Mouse (Mus musculus): ENCODE measurements around the gene Sncg. TPM values are rescaled to one million over a fixed set of nuclear protein-coding genes. Genes with fewer than 3 reads are reported as not detected.
A peak's percentile ranks its signal among the peaks of the same experiment; 100 is the strongest.

Sncg gene
- polyA plus RNA-seq, 1 experiment from 2014 or later, result 188 TPM

- Histone ChIP-seq H3K27ac (ENCODE audit: low read depth, low read length) (peak overlapping the region; percentile 66), H3K4me2 (ENCODE audit: low read length) (no peak overlapping the region), H3K9ac (ENCODE audit: low read depth, low read length) (no peak overlapping the region), H3K36me3 (ENCODE audit: control insufficient read depth, insufficient read depth, low read length) (peaks cover 46% of the 10 kb centered on the region), H3K4me1 (ENCODE audit: control insufficient read depth, insufficient read depth, low read depth, low read length) (no peaks in the 10 kb centered on the region), H3K4me3 (ENCODE audit: low read length) (no peak overlapping the region), H3K9me3 (ENCODE audit: control insufficient read depth, low read length) (no peaks in the 10 kb centered on the region), H3K27me3 (replicated peaks; ENCODE audit: control insufficient read depth, insufficient read depth, low read length) (no peaks in the 10 kb centered on the region)
- WGBS, result 68% methylated on average over 5 of the region's 5 CpGs
- peak; percentile 83 for ATAC-seq
Observed at GRCm38 (mm10) chr14:34332476-34332875, 42.1 kb downstream of the Sncg start.

GRCm38 (mm10) chr14:34331886-34332285 is 42.7 kb downstream of the Sncg start:
- H3K9me3 ChIP-seq (ENCODE audit: control insufficient read depth, low read length), result no peaks in the 10 kb centered on the region
- whole genome bisulfite sequencing, result 79% methylated on average over 3 of the region's 3 CpGs
- H3K4me3 ChIP-seq (ENCODE audit: low read length), result no peak overlapping the region
- no peaks in the 10 kb centered on the region for H3K27me3 ChIP-seq (replicated peaks; ENCODE audit: control insufficient read depth, insufficient read depth, low read length)
- H3K4me2 ChIP-seq (ENCODE audit: low read length), result no peak overlapping the region
- peak overlapping the region; percentile 1; the same call in 1 of the 2 replicates for H3K27ac ChIP-seq (ENCODE audit: low read depth, low read length)
- peaks cover 46% of the 10 kb centered on the region for H3K36me3 ChIP-seq (ENCODE audit: control insufficient read depth, insufficient read depth, low read length)
- no peaks in the 10 kb centered on the region for H3K4me1 ChIP-seq (ENCODE audit: control insufficient read depth, insufficient read depth, low read depth, low read length)
- peak; percentile 43; the same call in 1 of the 2 replicates for ATAC-seq
- no peak overlapping the region for H3K9ac ChIP-seq (ENCODE audit: low read depth, low read length)

- no peaks in the 10 kb centered on the region for H3K9me3 ChIP-seq (ENCODE audit: control insufficient read depth, low read length)
- H3K27ac ChIP-seq (ENCODE audit: low read depth, low read length), result no peak overlapping the region; the same call in 1 of the 2 replicates
- no peak overlapping the region for H3K4me2 ChIP-seq (ENCODE audit: low read length)
- H3K4me1 ChIP-seq (ENCODE audit: control insufficient read depth, insufficient read depth, low read depth, low read length), result no peaks in the 10 kb centered on the region
- no peaks in the 10 kb centered on the region for H3K27me3 ChIP-seq (replicated peaks; ENCODE audit: control insufficient read depth, insufficient read depth, low read length)
- peaks cover 38% of the 10 kb centered on the region for H3K36me3 ChIP-seq (ENCODE audit: control insufficient read depth, insufficient read depth, low read length)
- H3K9ac ChIP-seq (ENCODE audit: low read depth, low read length), result no peak overlapping the region
- peak; percentile 90 for ATAC-seq
- WGBS, result 73% methylated on average over 9 of the region's 9 CpGs
- H3K4me3 ChIP-seq (ENCODE audit: low read length), result no peak overlapping the region
Observed at GRCm38 (mm10) chr14:34330657-34331158, 43.9 kb downstream of the Sncg start.

GRCm38 (mm10) chr14:34327618-34328017 is 47.0 kb downstream of the Sncg start:
- 78% methylated on average over 1 of the region's 1 CpGs for WGBS
- no peak overlapping the region for H3K4me3 ChIP-seq (ENCODE audit: low read length)
- no peaks in the 10 kb centered on the region for H3K4me1 ChIP-seq (ENCODE audit: control insufficient read depth, insufficient read depth, low read depth, low read length)
- H3K4me2 ChIP-seq (ENCODE audit: low read length), result no peak overlapping the region
- no peaks in the 10 kb centered on the region for H3K9me3 ChIP-seq (ENCODE audit: control insufficient read depth, low read length)
- ATAC-seq, result no peak
- H3K27ac ChIP-seq (ENCODE audit: low read depth, low read length), result no peak overlapping the region
- no peak overlapping the region for H3K9ac ChIP-seq (ENCODE audit: low read depth, low read length)
- H3K36me3 ChIP-seq (ENCODE audit: control insufficient read depth, insufficient read depth, low read length), result peaks cover 24% of the 10 kb centered on the region
- H3K27me3 ChIP-seq (replicated peaks; ENCODE audit: control insufficient read depth, insufficient read depth, low read length), result no peaks in the 10 kb centered on the region

GRCm38 (mm10) chr14:34326606-34327005 is 48.0 kb downstream of the Sncg start:
- no peak overlapping the region for H3K4me3 ChIP-seq (ENCODE audit: low read length)

GRCm38 (mm10) chr14:34323576-34324085 is 51.0 kb downstream of the Sncg start:
- 94% methylated on average over 5 of the region's 5 CpGs for WGBS
- H3K36me3 ChIP-seq (ENCODE audit: control insufficient read depth, insufficient read depth, low read length), result peaks cover 16% of the 10 kb centered on the region
- no peak overlapping the region for H3K9ac ChIP-seq (ENCODE audit: low read depth, low read length)
- H3K27ac ChIP-seq (ENCODE audit: low read depth, low read length), result no peak overlapping the region
- H3K4me1 ChIP-seq (ENCODE audit: control insufficient read depth, insufficient read depth, low read depth, low read length), result no peaks in the 10 kb centered on the region
- no peak overlapping the region for H3K4me2 ChIP-seq (ENCODE audit: low read length)
- no peak overlapping the region for H3K4me3 ChIP-seq (ENCODE audit: low read length)
- ATAC-seq, result no peak
- H3K9me3 ChIP-seq (ENCODE audit: control insufficient read depth, low read length), result no peaks in the 10 kb centered on the region
- no peaks in the 10 kb centered on the region for H3K27me3 ChIP-seq (replicated peaks; ENCODE audit: control insufficient read depth, insufficient read depth, low read length)

More at GRCm38 (mm10) chr14:34326606-34327005, 48.0 kb downstream of the Sncg start:
- H3K36me3 ChIP-seq (ENCODE audit: control insufficient read depth, insufficient read depth, low read length), result peaks cover 27% of the 10 kb centered on the region
- H3K9me3 ChIP-seq (ENCODE audit: control insufficient read depth, low read length), result no peaks in the 10 kb centered on the region
- WGBS, result 92% methylated on average over 3 of the region's 3 CpGs
- H3K4me2 ChIP-seq (ENCODE audit: low read length), result no peak overlapping the region
- no peaks in the 10 kb centered on the region for H3K27me3 ChIP-seq (replicated peaks; ENCODE audit: control insufficient read depth, insufficient read depth, low read length)
- no peaks in the 10 kb centered on the region for H3K4me1 ChIP-seq (ENCODE audit: control insufficient read depth, insufficient read depth, low read depth, low read length)
- no peak for ATAC-seq
- no peak overlapping the region for H3K9ac ChIP-seq (ENCODE audit: low read depth, low read length)
- H3K27ac ChIP-seq (ENCODE audit: low read depth, low read length), result no peak overlapping the region

Other genes with a start within 250 kb of the Sncg start
- 0.30 and 0.31 TPM in 2 replicates for gene Npy4r, start 222.3 kb downstream of the Sncg start, polyA plus RNA-seq (2015; fragmentation: Nextera tagmentation; extraction: Ambion mirVana)
- gene Gprin2, start 173.1 kb downstream of the Sncg start, polyA plus RNA-seq (2015; fragmentation: Nextera tagmentation; extraction: Ambion mirVana), result 5.1 and 6.1 TPM in 2 replicates
- 0.91 and 1.6 TPM in 2 replicates for gene Syt15, start 155.2 kb downstream of the Sncg start, polyA plus RNA-seq (2015; fragmentation: Nextera tagmentation; extraction: Ambion mirVana)
- 5.4 and 5.8 TPM in 2 replicates for gene Shld2, start 64.3 kb downstream of the Sncg start, polyA plus RNA-seq (2015; fragmentation: Nextera tagmentation; extraction: Ambion mirVana)
- gene Glud1, start 64.1 kb downstream of the Sncg start, polyA plus RNA-seq (2015; fragmentation: Nextera tagmentation; extraction: Ambion mirVana), result 112 and 115 TPM in 2 replicates
- gene Fam25c, start 19.4 kb downstream of the Sncg start, polyA plus RNA-seq (2015; fragmentation: Nextera tagmentation; extraction: Ambion mirVana), result not detected in 2 replicates
- 3.8 and 5.0 TPM in 2 replicates for gene Mmrn2, start 676 bp upstream of the Sncg start, polyA plus RNA-seq (2015; fragmentation: Nextera tagmentation; extraction: Ambion mirVana)
- 11.1 and 19.0 TPM in 2 replicates for gene Bmpr1a, start 128.6 kb upstream of the Sncg start, polyA plus RNA-seq (2015; fragmentation: Nextera tagmentation; extraction: Ambion mirVana)
- not detected in 2 replicates for gene 9230112D13Rik, start 148.0 kb upstream of the Sncg start, polyA plus RNA-seq (2015; fragmentation: Nextera tagmentation; extraction: Ambion mirVana)
- gene Ldb3, start 213.9 kb upstream of the Sncg start, polyA plus RNA-seq (2015; fragmentation: Nextera tagmentation; extraction: Ambion mirVana), result 1.2 and 5.6 TPM in 2 replicates
- 0.27 TPM in 1 of 2 replicates, not detected in the other for gene Opn4, start 225.4 kb upstream of the Sncg start, polyA plus RNA-seq (2015; fragmentation: Nextera tagmentation; extraction: Ambion mirVana)

Data from hindbrain, embryonic 16.5 days (tissue).